Mouse (Mus musculus) left cerebral cortex, adult 2 months (tissue): ENCODE data around the gene Rpgrip1l. TPM values are rescaled to one million over a fixed set of nuclear protein-coding genes. Genes with fewer than 3 reads are reported as not detected.
A peak's percentile ranks its signal among the peaks of the same experiment; 100 is the strongest.

Source experiments
- DNase-seq, 2 experiments: peaks; one replicate each; pipeline ENCODE4 v3.0.0; 2021 to 2022; ENCODE audit warnings: low spot score in 2 of 2, mixed read lengths in 1 of 2; ENCODE audit errors: extremely low spot score in 1 of 2
- H3K27ac ChIP-seq: fragments of 200-600 bp; 2 replicates; pipeline ENCODE4 v1.8.1; 2022
- H3K4me3 ChIP-seq: fragments of 200-600 bp; 2 replicates; pipeline ENCODE4 v1.8.1; 2022
- CTCF ChIP-seq: fragments of 200-600 bp; IDR thresholded peaks from 2 replicates; pipeline ENCODE4 v1.8.1; 2022; ENCODE audit warnings: antibody characterized with exemption, mild to moderate bottlenecking, moderate library complexity
- intact Hi-C: fragments of 180-260 bp; cut with DNase I; formaldehyde crosslinking; loops from one replicate; pipeline ENCODE4 v1.15.1; 2025
- total RNA-seq, 2 experiments: library from RNA; stranded (reverse); gene quantifications; 2 replicates each; pipeline ENCODE4 v1.2.3; 2021

Rpgrip1l gene
- total RNA-seq, 2 experiments from 2014 or later: 22.6 to 27.3 TPM

GRCm38 (mm10) chr8:91194081-91194480, 119.0 kb downstream of the Rpgrip1l start:
- no peak for DNase-seq
- no peak overlapping the region for H3K27ac ChIP-seq
- intact Hi-C loops: loop anchor here (10.0 kb wide), 2 partner anchors 291 to 1171 kb away; no protein-coding TSS in a partner anchor
- no peak for TF ChIP-seq CTCF
- H3K4me3 ChIP-seq: no peak overlapping the region

- intact Hi-C loops: loop anchor here (10.0 kb wide), 2 partner anchors 292 to 1172 kb away; no protein-coding TSS in a partner anchor
- TF ChIP-seq CTCF: no peak
- Histone ChIP-seq H3K4me3 (no peak overlapping the region), H3K27ac (no peak overlapping the region)
- no peak for DNase-seq
These were observed 120.1 kb downstream of the Rpgrip1l start for GRCm38 (mm10) chr8:91192941-91193340.

GRCm38 (mm10) chr8:91190816-91191340, 122.2 kb downstream of the Rpgrip1l start:
- H3K4me3 ChIP-seq: no peak overlapping the region
- peak; percentile 63 to 66 for DNase-seq
- peak; percentile 83 for TF ChIP-seq CTCF
- no peak overlapping the region for H3K27ac ChIP-seq
- intact Hi-C loops: loop anchor here (10.0 kb wide), 2 partner anchors 294 to 1174 kb away; no protein-coding TSS in a partner anchor

- Histone ChIP-seq H3K4me3 (no peak overlapping the region), H3K27ac (no peak overlapping the region)
- no peak for TF ChIP-seq CTCF
- intact Hi-C loops: loop anchor here (10.0 kb wide), 3 partner anchors 607 to 1807 kb away; no protein-coding TSS in a partner anchor
- DNase-seq: no peak
These were observed 124.9 kb downstream of the Rpgrip1l start for GRCm38 (mm10) chr8:91188152-91188551.

- Histone ChIP-seq H3K4me3 (no peak overlapping the region), H3K27ac (no peak overlapping the region)
- TF ChIP-seq CTCF: no peak
- DNase-seq: no peak
- intact Hi-C loops: loop anchor here (10.0 kb wide), 3 partner anchors 608 to 1808 kb away; no protein-coding TSS in a partner anchor
These were observed 126.7 kb downstream of the Rpgrip1l start for GRCm38 (mm10) chr8:91186372-91186771.

GRCm38 (mm10) chr8:91177708-91178107, 135.4 kb downstream of the Rpgrip1l start:
- H3K4me3 ChIP-seq: no peak overlapping the region
- no peak; the same call in none of the 2 replicates for TF ChIP-seq CTCF
- no peak overlapping the region for H3K27ac ChIP-seq
- DNase-seq: no peak
- intact Hi-C loops: no loop called here

- TF ChIP-seq CTCF: no peak
- H3K4me3 ChIP-seq: no peak overlapping the region
- intact Hi-C loops: no loop called here
These were observed 136.9 kb downstream of the Rpgrip1l start for GRCm38 (mm10) chr8:91176176-91176575.

GRCm38 (mm10) chr8:91171605-91172004, 141.5 kb downstream of the Rpgrip1l start:
- no peak for TF ChIP-seq CTCF
- no peak for DNase-seq
- H3K27ac ChIP-seq: no peak overlapping the region
- intact Hi-C loops: no loop called here
- no peak overlapping the region for H3K4me3 ChIP-seq

More at GRCm38 (mm10) chr8:91176176-91176575, 136.9 kb downstream of the Rpgrip1l start:
- no peak overlapping the region for H3K27ac ChIP-seq
- no peak for DNase-seq

GRCm38 (mm10) chr8:91170914-91171313, 142.1 kb downstream of the Rpgrip1l start:
- Histone ChIP-seq H3K4me3 (peak overlapping the region; percentile 14; the same call in 1 of the 2 replicates), H3K27ac (no peak overlapping the region)
- no peak for TF ChIP-seq CTCF
- no peak for DNase-seq
- intact Hi-C loops: no loop called here

GRCm38 (mm10) chr8:91170152-91170551, 142.9 kb downstream of the Rpgrip1l start:
- intact Hi-C loops: no loop called here
- Histone ChIP-seq H3K27ac (no peak overlapping the region), H3K4me3 (no peak overlapping the region)
- TF ChIP-seq CTCF: no peak
- DNase-seq: no peak

Other genes with a start within 250 kb of the Rpgrip1l start
- gene Rbl2, start 243.2 kb downstream of the Rpgrip1l start, total RNA-seq: 10 to 100 TPM; 39.1 to 43.1 TPM
- gene Aktip, start 113.3 kb downstream of the Rpgrip1l start, total RNA-seq: 100 to 1,000 TPM; 120 to 121 TPM
- 100 to 1,000 TPM; 152 to 155 TPM for gene Fto, start 263 bp upstream of the Rpgrip1l start, total RNA-seq